Mouse (Mus musculus) C2C12 (cell line): ENCODE results near the gene D330045A20Rik. TPM values are rescaled to one million over a fixed set of nuclear protein-coding genes. Genes with fewer than 3 reads are reported as not detected.
"Not testable (repeated sequence)": the region's sequence is repeated elsewhere in the genome, so short reads cannot be mapped to it uniquely, and the experiment has no call there.

Experiments
- H3K27me3 ChIP-seq: one replicate; pipeline ENCODE4 v1.6.1; 2011; ENCODE audit not compliant: control insufficient read depth, insufficient read depth, insufficient read length
- H3K36me3 ChIP-seq: one replicate; pipeline ENCODE4 v1.6.1; 2011; ENCODE audit not compliant: control insufficient read depth, insufficient read depth
- H3K4me3 ChIP-seq: one replicate; pipeline ENCODE4 v1.5.1; 2011; ENCODE audit warnings: mild to moderate bottlenecking, control low read depth; ENCODE audit not compliant: poor library complexity, insufficient read depth, severe bottlenecking
- H3K79me2 ChIP-seq: one replicate; pipeline ENCODE4 v1.6.1; 2011; ENCODE audit not compliant: control insufficient read depth, insufficient read depth
- H3K79me3 ChIP-seq: one replicate; pipeline ENCODE4 v1.6.1; 2011; ENCODE audit warnings: low read depth, control low read depth
- H3ac ChIP-seq: one replicate; pipeline ENCODE3; 2011; ENCODE audit warnings: low read depth; ENCODE audit not compliant: control insufficient read depth, insufficient read length
- CEBPB ChIP-seq: IDR thresholded peaks from one replicate; pipeline ENCODE4 v1.6.1; 2011; ENCODE audit warnings: low read depth, mild to moderate bottlenecking, control low read depth, moderate library complexity
- CTCF ChIP-seq: IDR thresholded peaks from one replicate; pipeline ENCODE4 v1.5.1; 2011; ENCODE audit not compliant: control insufficient read depth, insufficient read depth, insufficient read length
- FOSL1 ChIP-seq: IDR thresholded peaks from one replicate; pipeline ENCODE4 v1.8.0; 2011; ENCODE audit warnings: mild to moderate bottlenecking, low read length; ENCODE audit not compliant: poor library complexity, insufficient read depth, severe bottlenecking
- MAX ChIP-seq: IDR thresholded peaks from one replicate; pipeline ENCODE4 v1.6.1; 2011; ENCODE audit warnings: mild to moderate bottlenecking, control low read depth
- MYOD1 ChIP-seq: IDR thresholded peaks from one replicate; pipeline ENCODE4 v1.6.1; 2011; ENCODE audit warnings: low read depth; ENCODE audit not compliant: control insufficient read depth, insufficient read length
- MYOG ChIP-seq: IDR thresholded peaks from one replicate; pipeline ENCODE4 v1.6.1; 2011; ENCODE audit not compliant: control insufficient read depth, insufficient read length; ENCODE audit errors: extremely low read depth
- USF1 ChIP-seq: IDR thresholded peaks from one replicate; pipeline ENCODE4 v1.6.1; 2011; ENCODE audit warnings: low read depth, mild to moderate bottlenecking, control low read depth, moderate library complexity
- polyA plus RNA-seq: library from polyadenylated mRNA; unstranded; fragments of >200 nt; fragmentation: generic; extraction: Trizol; gene quantifications from one replicate; pipeline ENCODE4 v1.2.1, GENCODE M21; 2012; ENCODE audit warnings: missing spikeins

D330045A20Rik gene
- polyA plus RNA-seq, 1 experiment: 0.15 TPM

GRCm38 (mm10) chrX:139562925-139563461, 82.8 kb downstream of the D330045A20Rik start, which contains the start of gene Rnf128:
Gene Rnf128, plus strand, starts transcription at chrX:139563316.
- no peaks in the 10 kb centered on the region for H3K79me2 ChIP-seq
- no peak within 1 kb of the TSS for H3ac ChIP-seq
- H3K79me3 ChIP-seq: no peaks in the 10 kb centered on the region
- H3K27me3 ChIP-seq: no peaks in the 10 kb centered on the region
- TF ChIP-seq MYOD1 (no peak), FOSL1 (no peak), MAX (no peak), MYOG (no peak), CEBPB (no peak), USF1 (no peak), CTCF (no peak)
- no peaks in the 10 kb centered on the region for H3K36me3 ChIP-seq
- H3K4me3 ChIP-seq: no peak within 1 kb of the TSS

- Histone ChIP-seq H3K79me2 (no peaks in the 10 kb centered on the region), H3K79me3 (no peaks in the 10 kb centered on the region), H3K36me3 (no peaks in the 10 kb centered on the region), H3K27me3 (no peaks in the 10 kb centered on the region), H3ac (no peak overlapping the region), H3K4me3 (no peak overlapping the region)
- TF ChIP-seq MAX (no peak), MYOG (no peak), MYOD1 (no peak), CTCF (no peak), CEBPB (no peak), USF1 (no peak), FOSL1 (no peak)
Observed at GRCm38 (mm10) chrX:139570054-139570453, 89.9 kb downstream of the D330045A20Rik start.

GRCm38 (mm10) chrX:139578649-139579278, 98.6 kb downstream of the D330045A20Rik start:
- no peak for TF ChIP-seq MYOG
- no peak for TF ChIP-seq CTCF
- TF ChIP-seq MAX: no peak
- TF ChIP-seq USF1: no peak
- TF ChIP-seq MYOD1: no peak
- TF ChIP-seq FOSL1: no peak
- TF ChIP-seq CEBPB: no peak

GRCm38 (mm10) chrX:139583616-139584015, 103.4 kb downstream of the D330045A20Rik start:
- Histone ChIP-seq H3ac (no peak overlapping the region), H3K36me3 (no peaks in the 10 kb centered on the region)

More at GRCm38 (mm10) chrX:139578649-139579278, 98.6 kb downstream of the D330045A20Rik start:
- Histone ChIP-seq H3ac (no peak overlapping the region), H3K27me3 (no peaks in the 10 kb centered on the region), H3K79me2 (no peaks in the 10 kb centered on the region), H3K36me3 (no peaks in the 10 kb centered on the region), H3K4me3 (no peak overlapping the region), H3K79me3 (no peaks in the 10 kb centered on the region)

GRCm38 (mm10) chrX:139586676-139587075, 106.5 kb downstream of the D330045A20Rik start:
- H3K27me3 ChIP-seq, H3K4me3 ChIP-seq, H3K36me3 ChIP-seq, H3ac ChIP-seq, H3K79me2 ChIP-seq, H3K79me3 ChIP-seq: not testable (repeated sequence)

More at GRCm38 (mm10) chrX:139583616-139584015, 103.4 kb downstream of the D330045A20Rik start:
- Histone ChIP-seq H3K79me2 (no peaks in the 10 kb centered on the region), H3K27me3 (no peaks in the 10 kb centered on the region), H3K4me3 (no peak overlapping the region), H3K79me3 (no peaks in the 10 kb centered on the region)
- TF ChIP-seq FOSL1 (no peak), MYOG (no peak), MYOD1 (no peak), CEBPB (no peak), USF1 (no peak), CTCF (no peak), MAX (no peak)

GRCm38 (mm10) chrX:139596404-139596803, 116.2 kb downstream of the D330045A20Rik start:
- Histone ChIP-seq H3K79me2 (no peaks in the 10 kb centered on the region), H3ac (no peak overlapping the region), H3K79me3 (no peaks in the 10 kb centered on the region), H3K4me3 (no peak overlapping the region), H3K36me3 (no peaks in the 10 kb centered on the region), H3K27me3 (no peaks in the 10 kb centered on the region)
- TF ChIP-seq FOSL1: no peak
- TF ChIP-seq CEBPB: no peak
- TF ChIP-seq CTCF: no peak
- no peak for TF ChIP-seq MYOG
- TF ChIP-seq USF1: no peak
- no peak for TF ChIP-seq MAX
- no peak for TF ChIP-seq MYOD1

Other genes starting within 250 kb of the D330045A20Rik start
- not detected for gene Trap1a, start 146.7 kb upstream of the D330045A20Rik start, polyA plus RNA-seq
- 9.7 TPM for gene Rnf128, start 82.9 kb downstream of the D330045A20Rik start, polyA plus RNA-seq
- 2.4 TPM for gene Tbc1d8b, start 204.6 kb downstream of the D330045A20Rik start, polyA plus RNA-seq
- gene Gm15013, start 234.1 kb downstream of the D330045A20Rik start, polyA plus RNA-seq: 0.09 TPM